Mouse (Mus musculus): ENCODE measurements around the gene Pde6h.

The Pde6h gene

DNA sequence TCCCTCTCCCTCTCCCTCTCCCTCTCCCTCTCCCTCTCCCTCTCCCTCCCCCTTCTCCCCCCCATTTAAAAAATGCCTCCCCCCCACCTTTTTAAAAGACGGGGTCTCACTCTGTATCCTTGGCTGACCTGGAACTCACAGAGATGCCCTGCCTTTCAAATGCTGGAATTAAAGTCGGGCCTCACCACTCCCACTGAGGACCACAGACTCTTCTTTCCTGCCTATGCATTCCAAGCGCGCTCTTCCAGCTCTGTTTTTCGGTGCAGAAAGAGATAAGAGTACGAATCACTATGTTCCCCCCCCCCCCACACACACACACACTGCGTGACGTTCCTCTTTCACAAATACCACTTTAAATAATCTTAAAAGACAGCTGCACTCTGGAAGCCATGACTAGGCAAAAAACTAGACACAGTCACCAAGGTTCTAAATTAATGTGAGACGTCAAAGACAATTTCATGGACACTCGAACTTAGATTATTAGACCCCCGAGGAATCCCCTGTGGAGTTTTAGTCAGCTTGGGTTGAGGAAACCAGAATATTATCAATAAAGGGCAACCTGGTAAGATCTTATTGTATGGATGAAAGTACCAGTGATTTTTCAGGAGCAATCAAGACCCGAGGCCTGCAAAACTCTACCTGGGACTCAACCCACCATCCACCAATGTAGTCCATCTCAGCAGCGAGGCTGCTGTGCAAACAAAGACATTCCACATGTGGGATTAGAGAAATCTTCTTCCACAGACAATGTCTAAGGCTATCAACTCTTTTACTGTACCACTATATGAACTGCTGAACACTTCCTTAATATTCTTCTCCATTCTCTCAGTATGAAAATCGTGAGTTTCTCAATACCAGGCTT is 15.9 kb downstream of the Pde6h start:
- in situ Hi-C loops (cut with MseI, MboI), result no loop called here

- in situ Hi-C loops (cut with MseI, MboI), result no loop called here
These were observed 16.7 kb downstream of the Pde6h start for GRCm38 (mm10) chr6:136940188-136940960.

DNA sequence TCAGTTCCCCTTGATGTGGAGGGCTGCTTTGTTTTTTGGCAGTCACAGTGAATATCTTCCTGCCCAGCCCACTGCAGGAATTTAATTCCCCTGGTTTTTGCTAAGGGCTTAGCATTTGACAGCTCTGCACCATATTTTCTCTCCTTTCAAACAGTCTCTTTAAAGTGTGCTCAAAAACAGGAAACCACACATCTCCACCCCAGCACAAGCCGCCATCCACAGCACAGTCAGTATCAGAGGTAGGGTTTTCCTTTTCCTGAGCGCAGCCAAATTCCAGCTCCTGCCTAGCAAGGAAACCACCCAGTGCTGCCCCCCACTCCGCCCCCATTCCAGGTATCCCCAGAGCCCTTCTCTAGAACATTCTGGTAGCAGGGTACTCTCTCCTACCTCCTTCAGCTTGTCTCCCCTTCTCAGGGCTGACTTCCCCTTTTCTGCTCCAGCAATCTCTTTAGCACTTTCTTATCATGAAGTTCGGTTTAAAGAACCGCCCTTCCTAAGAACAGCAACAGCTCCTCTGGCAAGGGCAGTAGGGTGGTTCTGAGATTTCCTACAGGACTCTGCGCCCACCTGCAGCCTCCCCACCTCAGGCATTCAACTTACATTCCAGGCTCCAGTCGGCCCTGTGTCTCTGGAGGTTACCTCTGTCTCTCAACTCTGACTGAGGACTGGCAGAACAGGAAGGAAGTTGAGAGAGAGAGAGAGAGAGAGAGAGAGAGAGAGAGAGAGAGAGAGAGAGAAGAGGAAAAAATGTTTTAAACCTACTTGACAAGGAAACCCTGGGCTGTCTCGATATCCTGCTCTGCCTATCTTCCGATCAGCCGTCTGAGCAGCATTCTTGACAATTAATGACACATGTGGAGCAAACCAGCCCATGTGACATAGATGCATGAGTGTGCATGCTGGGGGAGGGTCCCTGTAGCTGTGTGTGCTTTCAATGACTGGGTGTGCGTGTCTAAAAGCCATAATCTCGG is 17.7 kb downstream of the Pde6h start, which contains the start of gene Arhgdib:
Gene Arhgdib (minus strand): TSS at position 849 of the 971 bp plus-strand sequence.
- in situ Hi-C loops (cut with MseI, MboI), result no loop called here

- in situ Hi-C loops (cut with MseI, MboI), result no loop called here
These were observed 18.6 kb downstream of the Pde6h start for GRCm38 (mm10) chr6:136942280-136942679.

DNA sequence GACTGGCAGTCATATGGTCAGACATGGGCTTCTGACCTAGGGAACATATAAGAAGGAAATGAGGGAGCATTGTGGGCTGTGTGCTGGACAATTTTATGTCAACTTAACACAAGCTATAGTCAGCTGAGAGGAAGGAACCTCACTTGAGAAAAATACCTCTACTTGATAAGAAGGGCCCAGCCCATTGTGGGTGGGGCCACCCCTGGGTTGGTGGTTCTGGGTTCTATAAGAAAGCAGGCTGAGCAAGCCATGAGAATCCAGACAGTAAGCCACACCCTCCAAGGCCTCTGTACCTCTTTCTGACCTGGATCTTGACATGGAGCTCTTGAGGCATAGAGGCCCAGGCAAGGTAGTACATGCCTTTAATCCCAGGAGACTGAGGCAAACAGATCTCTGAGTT is 19.8 kb downstream of the Pde6h start:
- in situ Hi-C loops (cut with MseI, MboI), result no loop called here

GRCm38 (mm10) chr6:136944511-136944910 is 20.9 kb downstream of the Pde6h start:
- in situ Hi-C loops (cut with MseI, MboI), result no loop called here

DNA sequence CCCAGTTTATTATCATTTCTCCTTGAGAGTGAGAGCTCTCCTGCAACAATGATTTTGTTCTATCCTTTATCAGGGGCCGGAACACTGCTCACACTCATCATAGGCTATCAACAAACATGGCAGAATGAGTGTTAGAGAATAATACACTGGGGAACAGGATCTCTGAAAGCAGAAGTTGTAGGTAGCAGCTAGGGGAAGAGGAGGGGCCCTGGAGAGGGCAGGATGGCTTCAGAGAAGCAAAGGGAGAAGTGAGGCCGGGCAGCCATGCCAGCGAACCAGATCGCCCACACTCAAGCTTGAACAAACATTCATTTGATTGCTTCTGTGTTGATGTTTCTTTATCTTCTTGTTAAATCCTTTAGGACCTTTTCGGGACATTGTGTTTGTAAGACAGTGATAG is 22.6 kb downstream of the Pde6h start:
- in situ Hi-C loops (cut with MseI, MboI), result no loop called here

DNA sequence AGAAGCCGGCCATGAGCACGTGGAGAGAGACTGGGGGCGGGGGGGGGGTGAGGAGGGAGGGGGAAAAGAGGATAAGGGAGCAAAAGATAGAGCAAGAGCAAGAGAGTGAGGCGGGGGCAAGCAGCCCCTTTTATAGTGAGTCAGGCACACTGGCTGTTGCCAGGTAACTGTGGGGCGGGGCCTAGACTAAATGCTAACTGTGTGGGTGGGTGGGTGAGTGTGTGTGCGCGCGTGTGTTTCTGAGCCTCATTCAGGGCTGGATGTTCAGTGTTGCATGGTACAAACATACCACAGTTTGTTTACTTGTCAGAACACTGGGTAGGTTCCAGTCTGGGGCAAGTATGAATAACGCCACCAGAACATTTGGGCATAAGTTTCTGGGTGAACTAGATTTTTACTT is 23.3 kb downstream of the Pde6h start:
- in situ Hi-C loops (cut with MseI, MboI), result no loop called here

- in situ Hi-C loops (cut with MseI, MboI), result no loop called here
These were observed 24.1 kb downstream of the Pde6h start for GRCm38 (mm10) chr6:136947716-136948115.

DNA sequence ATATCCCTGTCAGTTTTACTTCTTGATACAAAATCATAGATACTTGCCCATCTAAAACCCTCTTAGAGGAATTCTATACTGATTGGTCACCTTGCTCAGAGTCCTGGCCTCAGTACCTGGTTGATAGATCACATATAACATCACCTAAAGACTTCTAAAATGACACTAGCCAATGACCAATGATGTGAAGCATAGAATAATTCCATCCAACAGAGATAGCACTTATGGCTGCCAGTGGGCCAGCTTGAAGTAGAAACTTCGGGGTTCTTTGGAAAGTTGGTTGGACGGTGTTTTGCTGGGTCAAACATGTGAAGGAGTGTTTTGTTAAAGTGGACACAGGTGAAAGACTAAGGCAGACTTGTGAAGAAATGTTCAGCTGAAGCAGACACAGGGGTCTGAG is 26.5 kb downstream of the Pde6h start:
- in situ Hi-C loops (cut with MseI, MboI), result no loop called here

DNA sequence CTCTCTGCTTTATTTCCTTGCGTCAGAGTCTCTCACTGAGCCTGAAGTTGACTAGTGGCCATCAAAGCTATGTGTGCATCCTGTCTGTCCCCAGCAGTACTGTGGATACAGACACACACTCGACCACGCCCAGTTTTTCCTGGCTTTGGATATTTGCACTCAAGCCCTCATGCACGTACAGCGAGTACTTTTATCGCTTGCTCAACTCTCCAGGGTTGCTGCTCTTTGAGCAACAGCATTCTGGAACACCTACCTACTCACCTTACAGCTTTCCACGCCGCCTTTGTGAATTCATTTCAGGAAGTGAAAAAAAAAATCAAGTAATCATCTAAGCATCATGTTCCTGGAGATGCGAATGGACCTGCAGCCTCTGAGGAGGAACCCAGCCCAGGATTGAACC is 29.3 kb downstream of the Pde6h start:
- in situ Hi-C loops (cut with MseI, MboI), result no loop called here

- in situ Hi-C loops (cut with MseI, MboI), result no loop called here
These were observed 30.6 kb downstream of the Pde6h start for GRCm38 (mm10) chr6:136954192-136954591.

- in situ Hi-C loops (cut with MseI, MboI), result no loop called here
These were observed 31.1 kb downstream of the Pde6h start for GRCm38 (mm10) chr6:136954715-136955114.

DNA sequence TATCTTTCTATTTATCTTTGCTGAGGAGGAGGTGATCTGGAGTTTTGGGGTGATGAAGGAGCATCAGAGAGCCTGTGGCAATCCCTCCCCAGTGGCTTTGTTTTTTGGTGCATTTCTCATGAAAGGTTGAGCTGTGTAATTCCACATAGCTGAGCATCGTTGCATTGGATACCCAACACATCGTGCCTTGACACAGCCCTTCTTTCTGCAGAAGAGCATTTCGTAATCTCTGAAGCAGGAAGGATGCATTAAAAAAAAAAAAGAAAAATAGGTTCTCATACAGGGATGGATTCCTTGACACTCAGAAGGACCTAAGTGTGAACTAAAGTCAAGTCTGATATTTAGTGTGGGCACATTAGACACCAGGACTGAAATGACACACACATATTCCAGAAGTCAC is 31.6 kb downstream of the Pde6h start:
- in situ Hi-C loops (cut with MseI, MboI), result no loop called here

- in situ Hi-C loops (cut with MseI, MboI), result no loop called here
These were observed 33.4 kb downstream of the Pde6h start for GRCm38 (mm10) chr6:136957062-136957461.

GRCm38 (mm10) chr6:136959131-136959530 is 35.5 kb downstream of the Pde6h start:
- in situ Hi-C loops (cut with MseI, MboI), result no loop called here

DNA sequence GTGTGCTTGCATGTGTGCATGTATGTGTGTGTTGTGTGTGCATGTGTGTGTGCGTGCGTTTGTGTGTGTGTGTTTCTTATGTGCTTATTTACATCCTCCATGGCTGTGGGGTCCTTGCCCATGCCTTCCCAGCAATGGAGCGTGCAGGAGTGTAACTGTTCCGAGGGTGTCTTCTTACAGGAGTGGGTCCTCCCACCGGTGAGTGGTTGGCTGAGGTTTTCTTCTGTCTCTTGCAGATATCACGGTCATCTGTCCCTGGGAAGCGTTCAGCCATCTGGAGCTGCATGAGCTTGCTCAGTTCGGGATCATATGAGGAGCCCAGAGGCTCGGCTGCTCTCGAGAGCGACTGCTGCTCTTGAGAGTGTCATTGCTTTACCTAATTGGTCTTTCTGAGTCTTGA is 39.3 kb downstream of the Pde6h start:
- in situ Hi-C loops (cut with MseI, MboI), result loop anchor here in 1 of 2 experiments (10.0 kb wide), 1 partner anchor 98 kb away; no protein-coding TSS in a partner anchor

GRCm38 (mm10) chr6:136964609-136965510 is 41.2 kb downstream of the Pde6h start:
- in situ Hi-C loops (cut with MseI, MboI), result loop anchor here (5.0 to 10.0 kb wide), 2 partner anchors 100 to 103 kb away; no protein-coding TSS in a partner anchor

GRCm38 (mm10) chr6:136965912-136966311 is 42.3 kb downstream of the Pde6h start:
- in situ Hi-C loops (cut with MseI, MboI), result loop anchor here (5.0 to 10.0 kb wide), 2 partner anchors 101 to 104 kb away; no protein-coding TSS in a partner anchor

- in situ Hi-C loops (cut with MseI, MboI), result loop anchor here (5.0 to 10.0 kb wide), 2 partner anchors 103 to 105 kb away; no protein-coding TSS in a partner anchor
These were observed 43.8 kb downstream of the Pde6h start for GRCm38 (mm10) chr6:136967466-136967865.
